Mouse (Mus musculus) liver, embryonic 15.5 days (tissue): ENCODE measurements around the gene Uba5. TPM values are rescaled to one million over a fixed set of nuclear protein-coding genes. Genes with fewer than 3 reads are reported as not detected.

ENCODE experiments used
- ATAC-seq: fragments of 200-750 bp; cut with Nextera tagmentation; 2 replicates; pipeline ENCODE4 v1.8.0; 2017; ENCODE audit warnings: moderate number of reproducible peaks, mild to moderate bottlenecking, moderate library complexity; ENCODE audit not compliant: insufficient read depth
- H3K27ac ChIP-seq: fragments of 300-500 bp; sonication (generic); replicated peaks from 2 replicates; pipeline ENCODE4 v1.5.1; 2015; ENCODE audit warnings: mild to moderate bottlenecking, inconsistent platforms
- H3K27me3 ChIP-seq: fragments of 300-500 bp; sonication (generic); 2 replicates; pipeline ENCODE4 v1.6.1; 2015; ENCODE audit warnings: mild to moderate bottlenecking, inconsistent platforms
- H3K36me3 ChIP-seq: fragments of 300-500 bp; sonication (generic); replicated peaks from 2 replicates; pipeline ENCODE4 v1.6.1; 2015; ENCODE audit warnings: moderate library complexity, mild to moderate bottlenecking, inconsistent platforms
- H3K4me1 ChIP-seq: fragments of 300-500 bp; sonication (generic); replicated peaks from 2 replicates; pipeline ENCODE4 v1.6.1; 2015; ENCODE audit warnings: inconsistent platforms
- H3K4me2 ChIP-seq: fragments of 300-500 bp; sonication (generic); 2 replicates; pipeline ENCODE4 v1.6.1; 2015; ENCODE audit warnings: moderate library complexity, mild to moderate bottlenecking, inconsistent platforms
- H3K4me3 ChIP-seq: fragments of 300-500 bp; sonication (generic); replicated peaks from 2 replicates; pipeline ENCODE4 v1.5.1; 2015; ENCODE audit warnings: mild to moderate bottlenecking, inconsistent platforms
- H3K9ac ChIP-seq: fragments of 300-500 bp; sonication (generic); 2 replicates; pipeline ENCODE4 v1.6.1; 2015; ENCODE audit warnings: moderate library complexity, mild to moderate bottlenecking, inconsistent platforms
- H3K9me3 ChIP-seq: fragments of 300-500 bp; sonication (generic); replicated peaks from 2 replicates; pipeline ENCODE4 v1.6.1; 2016; ENCODE audit warnings: inconsistent platforms
- WGBS: fragments of 180-500 bp; shearing (Covaris S2); methylation state at CpG from one replicate; pipeline ENCODE4 v1.1.7; 2015; ENCODE audit warnings: mixed read lengths; ENCODE audit not compliant: insufficient replicate concordance; 5-methylcytosine and 5-hydroxymethylcytosine counted together
- polyA plus RNA-seq: library from polyadenylated mRNA; unstranded; fragments of >200 nt; fragmentation: Nextera tagmentation; extraction: Ambion mirVana; gene quantifications from 2 replicates; pipeline ENCODE4 v1.2.1, GENCODE M21; 2015

Gene Uba5
- polyA plus RNA-seq, 1 experiment from 2014 or later = 19.8 TPM

DNA sequence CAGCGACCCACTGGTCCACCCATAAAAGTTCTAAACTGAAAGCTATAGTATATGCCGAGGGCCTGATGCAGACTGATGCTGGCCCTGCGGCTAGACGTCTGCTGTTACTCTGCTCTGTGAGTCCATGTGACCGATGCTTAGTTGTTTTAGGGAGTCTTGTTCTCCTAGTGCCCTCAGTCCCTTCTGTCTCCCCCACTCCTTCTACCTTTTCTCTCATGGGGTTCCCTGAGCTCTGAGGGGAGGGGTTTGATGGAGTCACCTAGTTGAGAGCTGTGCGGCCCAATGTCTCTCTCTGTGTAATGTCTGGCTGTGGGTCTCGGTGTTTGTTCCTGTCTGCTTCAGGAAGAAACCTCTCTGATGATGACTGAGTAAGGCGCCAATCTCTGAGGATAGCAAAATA, 35.7 kb downstream of the Uba5 start:
- H3K27me3 ChIP-seq = no peaks in the 10 kb centered on the region
- H3K4me1 ChIP-seq = no peaks in the 10 kb centered on the region
- 73% methylated on average over 8 of the region's 8 CpGs for WGBS
- no peak overlapping the region for H3K27ac ChIP-seq
- no peak for ATAC-seq
- H3K9me3 ChIP-seq = no peaks in the 10 kb centered on the region
- no peak overlapping the region for H3K4me3 ChIP-seq
- H3K4me2 ChIP-seq = no peak overlapping the region
- H3K9ac ChIP-seq = no peak overlapping the region
- peaks cover 11% of the 10 kb centered on the region; the same call in 1 of the 2 replicates for H3K36me3 ChIP-seq

DNA sequence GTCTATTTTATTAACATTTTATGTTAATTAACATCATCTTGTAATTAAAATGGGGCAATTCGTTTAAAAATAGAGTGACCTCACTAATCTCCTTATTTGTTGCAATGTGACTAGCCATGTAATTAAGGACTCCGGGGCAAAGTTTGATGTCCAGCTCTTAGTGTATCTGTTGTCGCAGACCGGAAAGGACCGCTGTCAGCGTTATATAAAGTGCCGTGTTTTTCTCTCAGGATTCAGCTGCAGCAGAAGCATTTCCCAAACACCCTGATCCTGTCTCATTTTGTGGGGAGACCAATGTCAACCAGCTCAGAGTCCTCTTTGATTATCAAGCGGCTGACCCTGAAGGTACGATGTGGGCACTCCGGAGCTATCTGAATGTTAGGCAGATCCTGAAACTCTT, 41.9 kb downstream of the Uba5 start:
- no peak overlapping the region for H3K4me3 ChIP-seq
- 83% methylated on average over 10 of the region's 10 CpGs for WGBS

DNA sequence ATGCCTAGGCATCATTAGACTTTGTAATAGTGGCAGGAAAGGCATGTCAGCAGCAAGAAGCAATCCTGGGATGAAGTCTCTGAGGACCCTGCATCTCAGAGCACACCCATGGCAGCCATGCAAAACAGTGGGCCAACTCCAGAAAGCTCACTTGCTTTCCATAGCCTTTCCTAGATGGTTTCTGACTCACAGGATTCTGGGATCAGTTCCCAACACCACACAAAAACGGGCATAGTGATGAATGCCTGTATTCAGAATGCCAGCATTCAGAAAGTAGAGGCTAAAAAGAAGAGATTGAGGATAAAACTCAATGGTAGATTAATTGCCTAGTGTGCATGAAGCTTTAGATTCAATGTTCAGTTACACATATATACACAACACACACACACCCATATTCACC, 48.4 kb downstream of the Uba5 start:
- no peak for ATAC-seq
- no peak overlapping the region for H3K27ac ChIP-seq
- H3K27me3 ChIP-seq = no peaks in the 10 kb centered on the region
- 0 out of 2 replicates have a peak, but pooled peaks cover 2% of the 10 kb centered on the region for H3K36me3 ChIP-seq
- no peak overlapping the region for H3K9ac ChIP-seq
- no peaks in the 10 kb centered on the region for H3K4me1 ChIP-seq
- WGBS = 27% methylated on average over 1 of the region's 1 CpGs
- H3K4me2 ChIP-seq = no peak overlapping the region
- H3K4me3 ChIP-seq = no peak overlapping the region
- no peaks in the 10 kb centered on the region for H3K9me3 ChIP-seq

More for the DNA sequence above, 41.9 kb downstream of the Uba5 start:
- ATAC-seq = no peak
- Histone ChIP-seq H3K27ac (no peak overlapping the region), H3K9me3 (no peaks in the 10 kb centered on the region), H3K27me3 (no peaks in the 10 kb centered on the region), H3K4me2 (no peak overlapping the region), H3K9ac (no peak overlapping the region), H3K36me3 (no peaks in the 10 kb centered on the region), H3K4me1 (no peaks in the 10 kb centered on the region)

DNA sequence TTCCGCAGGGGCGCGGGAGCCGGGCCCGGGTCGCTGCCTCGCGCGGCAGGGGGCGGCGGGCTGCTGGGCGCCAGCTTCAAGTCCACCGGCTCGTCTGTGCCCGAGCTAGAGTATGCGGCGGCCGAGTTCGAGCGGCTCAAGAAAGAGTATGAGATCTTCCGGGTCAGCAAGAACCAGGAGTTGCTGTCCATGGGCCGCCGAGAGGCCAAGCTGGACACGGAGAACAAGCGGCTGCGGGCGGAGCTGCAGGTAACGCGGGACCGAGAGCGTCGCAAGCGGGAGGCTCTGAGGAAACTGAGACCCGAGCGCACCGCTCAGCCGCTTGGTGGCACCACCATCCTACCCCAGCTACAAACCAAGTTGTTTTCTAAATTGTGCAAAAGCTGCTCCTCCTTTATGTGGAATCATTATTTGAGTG, 60.0 kb downstream of the Uba5 start:
- H3K4me3 ChIP-seq = peak overlapping the region; percentile 62
- under 1% methylated on average over 37 of the region's 37 CpGs for WGBS
- H3K4me1 ChIP-seq = peaks cover 17% of the 10 kb centered on the region; the same call in 1 of the 2 replicates
- H3K27me3 ChIP-seq = peaks cover 24% of the 10 kb centered on the region
- 0 out of 2 replicates have a peak overlapping the region, but pooled peaks have one; percentile 9 for H3K27ac ChIP-seq
- peak; percentile 26 for ATAC-seq
- peak overlapping the region; percentile 82 for H3K4me2 ChIP-seq
- no peaks in the 10 kb centered on the region for H3K36me3 ChIP-seq
- H3K9me3 ChIP-seq = no peaks in the 10 kb centered on the region
- H3K9ac ChIP-seq = 0 out of 2 replicates have a peak overlapping the region, but pooled peaks have one; percentile 21

DNA sequence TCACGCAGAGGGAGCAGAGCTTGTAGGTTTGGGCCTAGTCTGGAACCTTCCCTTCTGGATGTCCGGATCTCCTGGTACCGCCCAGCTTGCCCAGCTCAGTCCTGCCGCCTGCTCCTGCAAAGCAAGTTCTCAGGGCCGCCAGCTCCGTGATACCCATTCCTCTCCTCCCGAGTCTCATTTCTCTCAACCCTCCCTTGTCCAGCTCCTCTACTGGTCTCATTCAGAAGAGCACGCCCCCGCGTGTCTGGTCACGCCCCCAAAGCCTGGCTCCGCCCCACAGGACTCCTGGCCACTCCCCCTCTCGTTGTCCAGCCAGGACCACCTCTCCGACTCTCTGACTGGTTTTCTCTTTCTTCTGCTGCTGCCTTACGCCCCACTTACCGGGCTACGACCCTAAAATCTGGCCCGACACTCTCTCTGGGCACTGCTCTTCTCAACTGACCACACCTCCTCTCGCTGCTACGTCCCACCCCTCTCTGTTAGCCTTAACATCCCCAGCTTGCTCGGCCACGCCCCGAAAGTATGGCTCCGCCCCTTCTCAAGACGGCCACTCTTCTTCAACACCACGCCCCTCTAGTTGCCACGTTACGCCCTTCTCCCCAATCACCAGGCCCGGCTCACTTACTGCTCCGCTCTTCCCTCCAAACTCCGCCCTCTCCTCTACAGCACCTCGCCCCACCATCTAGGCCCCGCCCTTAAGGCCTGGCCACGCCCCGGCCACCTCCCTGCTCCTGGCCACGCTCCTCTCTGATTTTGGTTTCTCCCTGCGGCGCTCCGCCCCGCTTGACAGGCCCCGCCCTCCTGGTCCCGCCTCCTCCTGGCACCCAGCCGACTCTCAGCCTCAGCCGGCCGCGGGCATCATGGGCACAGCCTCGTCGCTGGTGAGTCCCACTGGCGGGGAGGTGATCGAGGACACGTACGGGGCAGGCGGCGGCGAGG, 60.7 kb downstream of the Uba5 start, which contains the start of gene Nphp3:
Nphp3 (plus strand) TSS at position 624 of the 939 bp plus-strand sequence.
- Histone ChIP-seq H3K9ac (0 out of 2 replicates have a peak within 1 kb of the TSS, but pooled peaks have one; percentile 21), H3K27me3 (peaks cover 24% of the 10 kb centered on the region), H3K4me2 (peak within 1 kb of the TSS; percentile 82), H3K4me1 (peaks cover 17% of the 10 kb centered on the region; the same call in 1 of the 2 replicates), H3K36me3 (no peaks in the 10 kb centered on the region), H3K27ac (peak within 1 kb of the TSS; percentile 73), H3K4me3 (peak within 1 kb of the TSS; percentile 62), H3K9me3 (no peaks in the 10 kb centered on the region)
- ATAC-seq = peak; percentile 90
- 1% methylated on average over 55 of the region's 55 CpGs for WGBS

DNA sequence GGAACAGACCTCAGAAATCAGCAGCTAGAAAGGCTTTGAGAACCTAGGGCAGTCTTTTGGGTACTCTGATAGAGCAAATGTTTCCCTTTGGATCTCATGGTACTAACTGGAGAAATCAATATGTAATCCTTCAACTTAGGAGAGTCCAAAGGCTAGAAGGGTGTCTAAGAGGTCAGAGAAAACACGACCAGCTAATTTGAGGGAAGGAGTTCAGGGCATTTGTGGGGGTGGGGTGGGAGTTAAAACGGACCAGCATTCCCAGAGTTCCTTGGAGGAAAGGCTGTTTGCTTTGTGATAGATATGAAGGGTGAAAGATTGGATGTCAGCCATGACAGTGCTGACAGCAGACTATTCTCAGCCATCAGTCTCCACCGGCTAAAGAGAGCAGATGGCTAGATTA, 62.3 kb downstream of the Uba5 start:
- H3K4me3 ChIP-seq = no peak overlapping the region
- no peak overlapping the region for H3K27ac ChIP-seq
- H3K4me1 ChIP-seq = peaks cover 17% of the 10 kb centered on the region; the same call in 1 of the 2 replicates
- no peaks in the 10 kb centered on the region for H3K9me3 ChIP-seq
- no peak overlapping the region for H3K4me2 ChIP-seq
- no peak overlapping the region for H3K9ac ChIP-seq
- peaks cover 24% of the 10 kb centered on the region for H3K27me3 ChIP-seq
- H3K36me3 ChIP-seq = no peaks in the 10 kb centered on the region
- WGBS = 38% methylated on average over 3 of the region's 3 CpGs
- no peak for ATAC-seq

Other genes starting within 250 kb of the Uba5 start
- 1.4 TPM in 2 replicates for gene Nphp3, start 60.6 kb downstream of the Uba5 start, polyA plus RNA-seq
- gene Gm28305, start 22.5 kb downstream of the Uba5 start, polyA plus RNA-seq = not detected in 2 replicates
- gene Acad11, start 243 bp upstream of the Uba5 start, polyA plus RNA-seq = 25.2 and 29.1 TPM in 2 replicates
- 0.89 and 0.92 TPM in 2 replicates for gene Ackr4, start 63.8 kb upstream of the Uba5 start, polyA plus RNA-seq
- gene Dnajc13, start 199.8 kb upstream of the Uba5 start, polyA plus RNA-seq = 6.8 and 7.2 TPM in 2 replicates